Mouse (Mus musculus): Measurements from ENCODE around the gene Sobp. TPM values are rescaled to one million over a fixed set of nuclear protein-coding genes. Genes with fewer than 3 reads are reported as not detected.
A peak's percentile ranks its signal among the peaks of the same experiment; 100 is the strongest.

Gene Sobp
- polyA plus RNA-seq, 1 experiment from 2014 or later = 10.0 TPM

DNA sequence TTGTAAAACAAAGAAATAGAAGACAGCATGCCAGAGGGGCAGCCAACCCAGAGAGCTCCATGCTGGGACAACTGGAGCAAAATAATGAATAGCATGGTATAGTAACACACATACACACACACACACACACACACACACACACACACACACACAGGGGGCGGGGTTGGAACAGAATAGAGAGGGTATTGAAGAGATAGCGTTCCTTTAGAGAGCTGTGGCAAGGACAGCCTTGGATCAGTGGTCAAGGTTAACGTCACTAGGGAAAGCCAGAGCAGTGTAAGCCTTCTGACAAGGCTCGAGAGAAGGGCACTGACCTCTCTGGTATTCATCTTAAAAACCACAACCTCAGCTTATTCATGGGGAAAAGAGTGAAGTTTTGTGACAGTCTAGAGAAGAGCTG, 189.4 kb downstream of the Sobp start:
- Histone ChIP-seq H3K4me1 (peaks cover 5% of the 10 kb centered on the region), H3K36me3 (no peaks in the 10 kb centered on the region), H3K4me2 (no peak overlapping the region), H3K27ac (replicated peaks) (no peak overlapping the region), H3K9me3 (replicated peaks) (no peaks in the 10 kb centered on the region), H3K4me3 (replicated peaks) (no peak overlapping the region), H3K27me3 (replicated peaks) (no peaks in the 10 kb centered on the region; the same call in 1 of the 2 replicates), H3K9ac (replicated peaks) (no peak overlapping the region)
- ATAC-seq (ENCODE audit: low FRiP score) = no peak
- whole genome bisulfite sequencing = 65% methylated on average over 4 of the region's 4 CpGs

DNA sequence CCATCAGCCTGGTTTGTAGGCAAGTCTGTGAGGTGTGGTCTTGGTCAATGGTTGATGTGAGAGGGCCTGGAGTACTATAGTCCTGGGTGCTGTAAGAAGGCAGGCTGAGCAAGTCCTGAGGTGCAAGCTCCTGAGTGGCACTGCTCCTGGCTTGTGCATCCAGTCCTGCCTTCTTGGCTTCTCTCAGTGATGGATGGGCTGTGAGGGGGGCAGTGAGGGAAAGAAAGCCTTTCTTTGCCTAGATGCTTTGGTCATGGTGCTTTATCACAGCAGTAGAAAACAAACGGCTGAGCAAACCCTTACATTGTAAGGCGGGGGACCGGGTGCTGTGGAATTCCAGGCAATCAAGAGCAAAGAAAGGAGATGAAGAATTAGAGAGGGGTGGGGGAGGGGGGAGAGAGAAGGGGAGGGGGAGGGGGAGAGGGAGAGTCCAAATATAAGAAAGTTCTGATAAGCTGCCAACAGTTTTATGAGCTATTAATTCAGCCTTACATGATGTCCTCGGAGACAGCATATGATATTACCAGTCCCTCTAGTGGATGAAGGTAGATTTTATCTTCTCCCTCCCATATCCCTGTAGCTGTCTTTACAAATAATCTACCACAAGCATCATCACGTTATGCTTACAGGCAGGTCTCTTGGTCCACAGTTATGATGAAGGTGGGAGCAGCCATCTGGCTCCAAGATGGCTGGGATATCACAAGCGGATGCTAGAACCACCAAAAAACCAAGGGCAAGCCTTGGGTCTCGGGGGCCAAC, 193.2 kb downstream of the Sobp start:
- Histone ChIP-seq H3K9me3 (replicated peaks) (no peaks in the 10 kb centered on the region), H3K27ac (replicated peaks) (no peak overlapping the region), H3K4me1 (no peaks in the 10 kb centered on the region), H3K4me3 (replicated peaks) (no peak overlapping the region), H3K9ac (replicated peaks) (no peak overlapping the region), H3K27me3 (replicated peaks) (no peaks in the 10 kb centered on the region; the same call in 1 of the 2 replicates), H3K36me3 (no peaks in the 10 kb centered on the region), H3K4me2 (no peak overlapping the region)
- peak; percentile 50; the same call in 1 of the 2 replicates for ATAC-seq (ENCODE audit: low FRiP score)
- 37% methylated on average over 7 of the region's 7 CpGs for WGBS

DNA sequence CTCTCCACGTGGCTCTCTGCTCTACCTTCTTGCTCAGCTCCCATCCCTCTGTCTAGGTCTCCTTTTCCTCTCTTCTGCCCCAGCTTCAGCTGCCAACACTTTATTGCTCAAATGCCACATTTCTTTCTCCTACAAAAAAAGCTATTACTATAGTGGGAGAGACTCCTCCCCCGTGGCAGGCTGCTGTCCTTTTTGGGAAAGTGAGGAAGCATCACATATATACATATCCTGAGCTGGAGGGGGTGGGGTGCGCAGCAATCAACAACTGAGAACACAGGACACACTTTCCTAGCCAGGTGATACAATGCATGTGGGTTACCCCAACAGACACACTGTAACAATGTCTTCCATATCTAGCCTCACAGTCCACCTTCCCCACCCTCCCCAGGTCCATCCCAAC, 196.0 kb downstream of the Sobp start:
- Histone ChIP-seq H3K9me3 (replicated peaks) (no peaks in the 10 kb centered on the region), H3K9ac (replicated peaks) (no peak overlapping the region), H3K36me3 (no peaks in the 10 kb centered on the region), H3K4me2 (no peak overlapping the region), H3K4me1 (peaks cover 4% of the 10 kb centered on the region; the same call in 1 of the 2 replicates), H3K4me3 (replicated peaks) (no peak overlapping the region), H3K27me3 (replicated peaks) (no peaks in the 10 kb centered on the region; the same call in 1 of the 2 replicates), H3K27ac (replicated peaks) (no peak overlapping the region)
- ATAC-seq (ENCODE audit: low FRiP score) = no peak
- 63% methylated on average over 3 of the region's 3 CpGs for WGBS

DNA sequence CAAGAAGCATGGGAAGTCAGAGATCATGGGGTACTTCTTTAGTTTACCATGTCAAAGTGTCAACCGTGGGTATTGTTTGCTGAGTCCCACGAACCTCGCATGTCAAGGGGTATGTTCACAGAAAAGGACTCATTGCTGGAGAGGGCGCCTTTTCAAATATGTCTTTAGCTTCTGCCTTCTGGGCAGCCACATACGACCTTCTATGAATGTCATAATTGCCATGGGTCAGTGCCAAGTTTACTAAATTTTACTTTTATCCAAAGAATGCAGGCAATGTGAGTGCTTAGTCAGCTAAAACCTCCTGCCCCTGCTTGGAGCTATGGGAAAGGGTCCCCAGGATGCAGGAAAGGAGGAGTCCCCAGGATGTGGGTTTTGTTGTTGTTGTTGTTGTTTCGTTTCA, 197.8 kb downstream of the Sobp start:
- no peak overlapping the region for H3K27ac ChIP-seq (replicated peaks)
- H3K4me2 ChIP-seq = no peak overlapping the region
- no peaks in the 10 kb centered on the region for H3K36me3 ChIP-seq
- H3K4me1 ChIP-seq = peaks cover 13% of the 10 kb centered on the region; the same call in 1 of the 2 replicates
- no peaks in the 10 kb centered on the region for H3K9me3 ChIP-seq (replicated peaks)
- no peak overlapping the region for H3K4me3 ChIP-seq (replicated peaks)
- WGBS = 86% methylated on average over 6 of the region's 6 CpGs
- no peak for ATAC-seq (ENCODE audit: low FRiP score)
- H3K9ac ChIP-seq (replicated peaks) = no peak overlapping the region
- H3K27me3 ChIP-seq (replicated peaks) = no peaks in the 10 kb centered on the region

DNA sequence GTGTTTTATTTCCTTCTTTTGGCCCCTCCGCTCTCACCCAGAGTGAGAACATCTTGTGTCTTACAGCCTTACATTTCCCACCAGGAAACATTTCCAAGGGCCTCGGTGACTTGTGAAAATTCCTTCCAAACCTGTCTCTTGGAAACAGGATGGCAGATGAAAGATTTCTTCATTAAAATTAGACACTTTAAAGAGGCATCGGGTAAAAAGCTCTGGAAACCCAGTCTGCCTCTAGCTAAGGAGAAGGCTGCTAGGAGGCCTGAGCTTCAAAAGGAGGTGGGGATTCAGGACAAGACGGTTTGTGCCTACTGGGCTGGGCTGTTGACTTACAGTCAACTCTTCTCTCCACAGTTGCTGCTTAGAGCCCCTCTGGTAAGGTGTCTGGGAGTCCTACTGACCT, 200.8 kb downstream of the Sobp start:
- no peaks in the 10 kb centered on the region for H3K9me3 ChIP-seq (replicated peaks)
- no peak overlapping the region for H3K27ac ChIP-seq (replicated peaks)
- H3K4me1 ChIP-seq = peaks cover 16% of the 10 kb centered on the region
- H3K4me3 ChIP-seq (replicated peaks) = no peak overlapping the region
- 49% methylated on average over 4 of the region's 4 CpGs for WGBS
- ATAC-seq (ENCODE audit: low FRiP score) = no peak
- H3K36me3 ChIP-seq = no peaks in the 10 kb centered on the region
- H3K27me3 ChIP-seq (replicated peaks) = no peaks in the 10 kb centered on the region
- no peak overlapping the region for H3K9ac ChIP-seq (replicated peaks)
- H3K4me2 ChIP-seq = no peak overlapping the region

DNA sequence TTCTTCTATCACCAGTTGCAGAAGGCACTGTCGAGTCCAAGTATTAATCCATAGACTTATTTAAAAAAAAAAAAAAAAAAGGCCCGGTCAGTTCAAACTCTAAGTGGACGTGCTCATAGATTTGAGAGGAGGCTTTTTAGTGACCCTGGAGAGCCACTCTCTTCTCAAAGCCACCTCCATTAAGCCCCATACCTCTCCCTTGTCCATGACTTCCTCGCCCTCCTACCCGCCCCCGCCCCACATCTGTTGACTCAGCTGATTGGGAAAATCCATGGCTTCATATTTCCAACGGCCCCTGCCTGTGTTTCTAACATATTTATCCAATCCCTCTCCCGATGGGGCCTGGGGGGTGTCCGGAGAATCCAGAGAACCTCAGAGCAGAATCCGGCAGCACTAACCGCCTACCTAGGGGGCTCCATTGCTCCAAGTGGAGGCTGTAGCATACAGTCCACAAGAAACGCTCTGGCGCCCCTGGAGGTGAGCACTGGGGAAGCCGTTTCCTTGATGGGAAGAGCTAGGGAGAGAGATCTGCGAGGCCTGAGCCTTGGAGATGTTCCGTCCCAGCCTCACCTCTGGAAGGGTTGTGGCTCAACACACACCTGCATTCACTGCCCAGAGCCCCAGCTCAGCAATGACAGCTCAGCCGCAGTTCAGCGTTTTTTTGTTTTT, 201.7 kb downstream of the Sobp start:
- no peak overlapping the region for H3K4me3 ChIP-seq (replicated peaks)
- WGBS = 36% methylated on average over 18 of the region's 18 CpGs
- no peaks in the 10 kb centered on the region for H3K36me3 ChIP-seq
- H3K9me3 ChIP-seq (replicated peaks) = no peaks in the 10 kb centered on the region
- no peak overlapping the region for H3K27ac ChIP-seq (replicated peaks)
- H3K27me3 ChIP-seq (replicated peaks) = no peaks in the 10 kb centered on the region
- H3K9ac ChIP-seq (replicated peaks) = no peak overlapping the region
- H3K4me1 ChIP-seq = peaks cover 16% of the 10 kb centered on the region
- ATAC-seq (ENCODE audit: low FRiP score) = peak; percentile 73
- H3K4me2 ChIP-seq = peak overlapping the region; percentile 26

DNA sequence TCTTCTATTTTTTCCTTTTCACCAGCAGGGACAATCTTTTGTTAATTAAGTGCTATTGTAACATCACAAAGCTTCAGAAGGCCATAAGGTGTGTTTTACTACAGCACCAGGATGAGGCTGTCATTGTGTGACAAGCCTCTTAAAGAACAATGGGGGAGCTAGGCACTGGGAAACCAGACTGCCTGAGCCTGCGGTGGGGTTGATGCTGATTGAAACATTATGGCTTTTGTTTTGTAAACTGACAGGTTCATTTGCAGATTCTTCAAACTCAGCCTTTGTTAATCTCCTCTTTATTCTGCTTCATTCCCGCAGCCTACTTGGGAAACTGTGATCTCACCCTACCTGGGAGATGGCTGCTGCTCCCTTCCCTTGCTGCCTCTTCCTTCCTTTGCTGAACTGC, 206.0 kb downstream of the Sobp start:
- Histone ChIP-seq H3K9me3 (replicated peaks) (no peaks in the 10 kb centered on the region), H3K9ac (replicated peaks) (no peak overlapping the region), H3K36me3 (no peaks in the 10 kb centered on the region), H3K27ac (replicated peaks) (no peak overlapping the region), H3K27me3 (replicated peaks) (no peaks in the 10 kb centered on the region), H3K4me2 (no peak overlapping the region), H3K4me3 (replicated peaks) (no peak overlapping the region), H3K4me1 (peaks cover 12% of the 10 kb centered on the region)
- 22% methylated on average over 2 of the region's 2 CpGs for WGBS
- ATAC-seq (ENCODE audit: low FRiP score) = no peak

DNA sequence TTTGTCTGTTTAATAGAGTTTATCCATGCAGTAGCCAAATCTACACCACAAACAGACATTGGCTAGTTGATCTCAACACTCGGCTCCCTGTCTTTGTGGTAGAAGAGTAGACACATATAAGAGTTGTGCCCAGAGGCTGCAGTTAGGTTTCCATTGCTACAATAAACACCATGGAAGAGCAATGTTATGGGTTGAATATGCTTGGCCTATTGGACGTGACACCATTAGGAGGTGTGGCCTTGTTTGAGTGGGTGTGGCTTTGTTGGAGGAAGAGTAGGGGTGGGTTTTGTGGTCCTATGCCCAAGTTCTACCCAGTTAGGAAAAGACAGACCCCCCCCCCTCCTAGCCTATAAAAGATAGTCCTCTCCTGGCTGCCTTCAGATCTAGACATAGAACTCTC, 211.3 kb downstream of the Sobp start:
- no peak overlapping the region for H3K27ac ChIP-seq (replicated peaks)
- ATAC-seq (ENCODE audit: low FRiP score) = no peak
- no peaks in the 10 kb centered on the region for H3K9me3 ChIP-seq (replicated peaks)
- H3K9ac ChIP-seq (replicated peaks) = no peak overlapping the region
- peaks cover 12% of the 10 kb centered on the region for H3K4me1 ChIP-seq
- 97% methylated on average over 2 of the region's 2 CpGs for WGBS
- H3K36me3 ChIP-seq = no peaks in the 10 kb centered on the region
- H3K27me3 ChIP-seq (replicated peaks) = no peaks in the 10 kb centered on the region
- no peak overlapping the region for H3K4me2 ChIP-seq
- H3K4me3 ChIP-seq (replicated peaks) = no peak overlapping the region

DNA sequence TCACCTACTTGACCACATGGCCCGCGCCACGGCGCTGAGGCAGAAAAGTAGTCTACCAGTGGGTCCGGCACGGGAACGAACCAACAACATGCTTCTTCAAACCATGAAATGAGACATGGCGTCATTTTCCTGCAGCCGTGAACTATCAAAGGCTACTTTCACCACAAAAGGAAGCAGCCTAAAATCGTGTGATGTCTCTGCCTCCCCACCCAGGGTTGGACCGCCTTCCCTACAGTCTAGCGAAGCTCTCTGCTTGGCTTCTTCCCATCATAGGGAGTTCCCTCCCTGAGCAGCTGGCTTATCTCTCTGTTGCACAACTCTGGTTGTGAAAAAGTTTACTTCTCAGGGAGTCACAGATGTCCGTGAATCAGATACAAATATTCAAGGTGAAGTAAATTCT, 211.7 kb downstream of the Sobp start:
- no peak for ATAC-seq (ENCODE audit: low FRiP score)
- Histone ChIP-seq H3K9ac (replicated peaks) (no peak overlapping the region), H3K27me3 (replicated peaks) (no peaks in the 10 kb centered on the region), H3K9me3 (replicated peaks) (no peaks in the 10 kb centered on the region), H3K4me2 (no peak overlapping the region), H3K27ac (replicated peaks) (no peak overlapping the region), H3K4me1 (peaks cover 15% of the 10 kb centered on the region), H3K36me3 (no peaks in the 10 kb centered on the region), H3K4me3 (replicated peaks) (no peak overlapping the region)
- WGBS = 95% methylated on average over 13 of the region's 13 CpGs

DNA sequence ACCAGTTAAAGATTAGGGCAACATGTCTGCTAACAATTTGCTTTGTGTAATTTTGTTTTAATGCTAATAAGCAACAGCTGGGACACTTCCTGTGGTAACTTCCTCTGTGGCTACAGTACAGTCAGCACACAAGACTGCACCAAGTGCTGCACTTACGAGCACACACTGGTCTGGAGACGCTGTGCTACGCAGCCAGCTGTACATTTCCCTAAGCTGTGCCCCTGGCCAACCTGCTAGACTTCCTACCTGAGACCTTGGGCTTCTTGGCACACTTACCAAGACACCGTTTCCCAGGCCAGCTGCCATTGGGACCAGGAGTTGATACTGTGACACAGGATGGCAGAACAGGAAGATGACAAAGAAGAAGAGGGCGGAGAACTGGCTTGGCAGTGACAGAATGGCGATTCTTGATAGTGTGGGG, 212.1 kb downstream of the Sobp start:
- H3K4me2 ChIP-seq = no peak overlapping the region
- WGBS = 85% methylated on average over 6 of the region's 6 CpGs
- H3K36me3 ChIP-seq = no peaks in the 10 kb centered on the region
- no peak for ATAC-seq (ENCODE audit: low FRiP score)
- peaks cover 15% of the 10 kb centered on the region for H3K4me1 ChIP-seq
- no peaks in the 10 kb centered on the region for H3K9me3 ChIP-seq (replicated peaks)
- H3K27ac ChIP-seq (replicated peaks) = no peak overlapping the region
- no peak overlapping the region for H3K4me3 ChIP-seq (replicated peaks)
- 0 out of 2 replicates have a peak, but pooled peaks cover 2% of the 10 kb centered on the region for H3K27me3 ChIP-seq (replicated peaks)
- H3K9ac ChIP-seq (replicated peaks) = no peak overlapping the region

DNA sequence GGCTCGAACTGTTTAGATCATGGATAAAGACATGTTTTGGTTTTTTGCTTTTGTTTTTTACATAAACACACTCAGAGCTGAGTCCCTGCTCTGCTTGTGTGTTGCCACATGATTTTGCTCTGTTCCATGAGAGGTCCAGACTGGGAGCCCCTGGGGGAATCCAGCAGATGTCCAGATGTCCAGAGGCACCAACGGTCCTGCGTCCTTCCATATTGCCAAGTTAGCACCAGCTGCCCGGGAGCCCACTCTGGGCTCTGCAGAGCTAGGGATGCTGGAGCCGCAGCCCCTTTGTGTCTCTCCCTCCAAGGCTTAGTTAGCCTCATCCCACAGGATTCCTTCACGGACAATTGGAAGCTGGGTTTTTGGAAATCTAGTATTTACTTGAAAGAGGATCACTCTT, 212.6 kb downstream of the Sobp start:
- Histone ChIP-seq H3K4me3 (replicated peaks) (no peak overlapping the region), H3K9ac (replicated peaks) (no peak overlapping the region), H3K4me1 (peaks cover 15% of the 10 kb centered on the region), H3K9me3 (replicated peaks) (no peaks in the 10 kb centered on the region), H3K27me3 (replicated peaks) (peaks cover 3% of the 10 kb centered on the region; the same call in 1 of the 2 replicates), H3K36me3 (no peaks in the 10 kb centered on the region), H3K27ac (replicated peaks) (no peak overlapping the region), H3K4me2 (no peak overlapping the region)
- 68% methylated on average over 6 of the region's 6 CpGs for WGBS
- ATAC-seq (ENCODE audit: low FRiP score) = no peak

DNA sequence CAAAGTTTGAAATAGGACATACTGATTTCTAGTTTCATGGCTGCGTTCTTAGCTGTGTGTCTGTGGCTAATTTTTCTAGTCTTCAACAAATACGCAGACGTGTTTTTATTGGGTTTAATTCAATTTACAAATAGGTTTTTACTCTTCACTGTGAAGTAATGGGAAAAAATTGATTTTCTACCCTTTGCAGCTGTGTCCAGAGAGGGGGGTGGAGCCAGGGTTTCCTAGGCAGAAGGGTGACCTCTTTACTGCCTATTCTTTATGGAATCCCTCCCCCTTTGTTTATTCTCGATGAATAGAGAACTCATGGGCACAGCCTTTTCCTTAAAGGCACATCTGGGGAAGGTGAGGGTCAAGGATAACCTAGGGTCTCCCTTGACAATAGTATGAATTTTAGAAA, 215.6 kb downstream of the Sobp start:
- WGBS = 27% methylated on average over 4 of the region's 4 CpGs
- Histone ChIP-seq H3K27ac (replicated peaks) (no peak overlapping the region), H3K9me3 (replicated peaks) (no peaks in the 10 kb centered on the region), H3K9ac (replicated peaks) (no peak overlapping the region), H3K36me3 (no peaks in the 10 kb centered on the region), H3K4me2 (peak overlapping the region; percentile 59), H3K4me3 (replicated peaks) (peak overlapping the region; percentile 33; the same call in 1 of the 2 replicates), H3K4me1 (peaks cover 15% of the 10 kb centered on the region), H3K27me3 (replicated peaks) (peaks cover 3% of the 10 kb centered on the region; the same call in 1 of the 2 replicates)
- peak; percentile 12; the same call in 1 of the 2 replicates for ATAC-seq (ENCODE audit: low FRiP score)
